Mouse (Mus musculus) brain, embryonic 14.5 days (tissue): ENCODE data around the gene Nfkbie.

Experiments used
- CTCF ChIP-seq: fragments of 200-500 bp; IDR thresholded peaks from 2 replicates; pipeline ENCODE4 v1.5.1; 2012; ENCODE audit warnings: inconsistent platforms, mild to moderate bottlenecking, moderate library complexity, borderline replicate concordance; ENCODE audit not compliant: insufficient read depth, insufficient read length; ENCODE audit errors: extremely low read depth
- POLR2A ChIP-seq: fragments of 200-500 bp; IDR thresholded peaks from 2 replicates; pipeline ENCODE4 v1.6.1; 2012; ENCODE audit warnings: mild to moderate bottlenecking, inconsistent platforms, borderline replicate concordance; ENCODE audit not compliant: poor library complexity, insufficient read depth, insufficient read length, severe bottlenecking; ENCODE audit errors: extremely low read depth

DNA sequence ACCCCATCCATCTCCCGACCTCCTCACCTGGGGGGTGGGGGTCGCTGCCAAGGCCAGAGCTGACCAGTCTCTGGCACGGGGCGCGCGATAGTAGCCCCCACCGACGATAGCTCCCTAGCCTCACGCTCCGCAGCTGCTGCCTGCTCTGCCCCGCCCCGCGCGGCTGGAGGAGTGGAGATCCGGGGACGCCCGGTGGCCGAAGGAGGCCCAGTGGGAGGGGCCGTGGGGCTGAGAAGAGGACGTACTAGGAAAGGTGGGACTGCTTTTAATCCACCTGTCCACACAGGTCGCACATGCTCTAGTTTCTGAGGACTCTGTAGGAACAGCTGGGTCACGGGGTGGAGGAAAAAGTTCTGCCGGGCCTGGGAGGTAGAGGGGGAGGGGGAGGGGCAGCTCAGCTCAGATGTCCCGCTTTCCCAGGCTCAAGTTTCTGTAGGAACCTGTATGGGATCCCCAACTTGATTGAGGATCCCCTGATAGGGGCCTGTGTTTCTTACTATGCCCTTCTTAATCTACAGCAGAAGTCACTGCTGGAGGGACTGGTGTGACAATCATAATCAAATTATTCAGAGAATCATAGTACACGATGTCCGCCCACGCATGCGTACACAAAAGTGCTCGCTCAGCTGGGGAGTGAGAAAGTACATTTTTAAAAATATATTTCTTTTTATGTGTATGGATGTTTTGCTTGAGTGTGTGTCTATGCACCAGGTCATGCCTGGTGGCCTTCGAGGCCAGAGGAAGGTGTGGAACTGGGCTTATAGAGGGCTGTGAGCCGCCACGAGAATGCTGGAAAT is 44.1 kb downstream of the Nfkbie start, which contains the start of gene Slc29a1:
- TF ChIP-seq CTCF (no peak), POLR2A (no peak)
